Mouse (Mus musculus) skeletal muscle tissue, adult 2 months (tissue): ENCODE measurements around the gene Dhx32.

ENCODE experiments used
- DNase-seq: peaks from one replicate; pipeline ENCODE4 v3.0.0-alpha.2; 2012; ENCODE audit warnings: low read depth, low spot score

The Dhx32 gene

GRCm38 (mm10) chr7:133782717-133783435 lies at the start of gene Dhx32:
TSS of gene Dhx32 (minus strand) at chr7:133782726.
- peak; percentile 85 for DNase-seq

- DNase-seq = no peak
These were observed 47.1 kb upstream of the Dhx32 start for GRCm38 (mm10) chr7:133829579-133829978.

- DNase-seq = no peak
These were observed 46.0 kb upstream of the Dhx32 start for GRCm38 (mm10) chr7:133828514-133828913.

GRCm38 (mm10) chr7:133824579-133824978 lies 42.1 kb upstream of the Dhx32 start:
- DNase-seq = no peak

- DNase-seq = no peak
These were observed 41.2 kb upstream of the Dhx32 start for GRCm38 (mm10) chr7:133823751-133824150.

- DNase-seq = no peak
These were observed 30.8 kb upstream of the Dhx32 start for GRCm38 (mm10) chr7:133813331-133813730.

GRCm38 (mm10) chr7:133812927-133813326 lies 30.4 kb upstream of the Dhx32 start:
- no peak for DNase-seq

GRCm38 (mm10) chr7:133805614-133806175 lies 23.2 kb upstream of the Dhx32 start:
- DNase-seq = peak; percentile 23

- no peak for DNase-seq
These were observed 19.3 kb upstream of the Dhx32 start for GRCm38 (mm10) chr7:133801823-133802222.

- no peak for DNase-seq
These were observed 17.4 kb upstream of the Dhx32 start for GRCm38 (mm10) chr7:133799928-133800327.

GRCm38 (mm10) chr7:133794720-133795119 lies 12.2 kb upstream of the Dhx32 start:
- no peak for DNase-seq

GRCm38 (mm10) chr7:133793248-133794131 lies 11.0 kb upstream of the Dhx32 start:
- peak; percentile 89 for DNase-seq

GRCm38 (mm10) chr7:133792771-133793170 lies 10.2 kb upstream of the Dhx32 start:
- DNase-seq = no peak

- no peak for DNase-seq
These were observed 8.2 kb upstream of the Dhx32 start for GRCm38 (mm10) chr7:133790608-133791229.

GRCm38 (mm10) chr7:133790171-133790570 lies 7.6 kb upstream of the Dhx32 start:
- DNase-seq = no peak

- no peak for DNase-seq
These were observed 5.6 kb upstream of the Dhx32 start for GRCm38 (mm10) chr7:133788147-133788546.

- no peak for DNase-seq
These were observed 5.0 kb upstream of the Dhx32 start for GRCm38 (mm10) chr7:133787571-133787970.

- DNase-seq = no peak
These were observed 535 bp downstream of the Dhx32 start for GRCm38 (mm10) chr7:133781991-133782390.

GRCm38 (mm10) chr7:133781583-133781982 lies 943 bp downstream of the Dhx32 start:
- no peak for DNase-seq

GRCm38 (mm10) chr7:133776626-133776996 lies 5.9 kb downstream of the Dhx32 start, which contains the start of gene Fank1:
TSS of gene Fank1 (plus strand) at chr7:133776861.
- DNase-seq = peak; percentile 80

GRCm38 (mm10) chr7:133775796-133776625 lies 6.5 kb downstream of the Dhx32 start:
- peak; percentile 52 for DNase-seq
